In the genomic region with DNA sequence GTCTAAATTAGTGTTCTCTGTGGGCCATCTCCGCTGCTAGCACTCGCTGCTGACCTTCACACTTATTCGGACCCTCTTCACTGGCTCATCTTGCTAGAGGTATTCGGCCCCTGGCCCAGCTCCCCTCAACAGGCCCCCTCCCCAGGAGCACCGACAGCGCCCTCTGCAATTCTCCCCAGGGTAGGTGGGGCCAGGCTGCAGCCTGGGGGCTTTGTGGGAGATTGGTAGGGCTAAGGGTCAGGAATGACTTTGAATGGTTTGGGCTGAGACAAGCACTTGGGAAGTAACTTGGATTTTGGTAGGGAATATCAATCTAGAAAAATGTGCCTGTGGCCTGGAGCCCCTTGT, we compare ENCODE assay signal across 9 mouse cellular contexts. TPM values are rescaled to one million over a fixed set of nuclear protein-coding genes. Genes with fewer than 3 reads are reported as not detected.
A peak's percentile ranks its signal among the peaks of the same experiment; 100 is the strongest.
DNase-seq lines count a peak whose midpoint lies in the region; ATAC-seq and TF ChIP-seq lines count a peak whose summit lies in the region.
"Had no signal": no experiment of that assay in that cellular context is flagged by ENCODE, and none has a peak within 500 bp of the region (broad histone marks: within the 10 kb centered on the region; RNA-seq: fewer than 3 reads in every experiment).

No protein-coding gene starts in this region.

- peak overlapping the region; percentile 57 for H3K4me3 ChIP-seq in left cerebral cortex, adult 2 months
- peak overlapping the region; percentile 42 for H3K4me3 ChIP-seq in embryonic facial prominence, embryonic 11.5 days (ENCODE audit: low read depth, low read length)
- peak overlapping the region; percentile 56 for H3K4me3 ChIP-seq in hindbrain, embryonic 15.5 days
- H3K4me3 ChIP-seq in midbrain, embryonic 16.5 days (ENCODE audit: low read depth, low read length), result peak overlapping the region; percentile 50

- H3K9ac ChIP-seq in embryonic facial prominence, embryonic 11.5 days (replicated peaks; ENCODE audit: low read length), result peak overlapping the region; percentile 63
- peak overlapping the region; percentile 59 for H3K9ac ChIP-seq in hindbrain, embryonic 15.5 days
- H3K9ac ChIP-seq in midbrain, embryonic 16.5 days (ENCODE audit: low read depth, low read length), result peak overlapping the region; percentile 58

- no peaks in the 10 kb centered on the region for H3K9me3 ChIP-seq in embryonic facial prominence, embryonic 11.5 days (replicated peaks; ENCODE audit: control insufficient read depth, low read length)
- no peaks in the 10 kb centered on the region for H3K9me3 ChIP-seq in hindbrain, embryonic 15.5 days
- H3K9me3 ChIP-seq in midbrain, embryonic 16.5 days (replicated peaks; ENCODE audit: control insufficient read depth, low read length, poor library complexity, severe bottlenecking), result no peaks in the 10 kb centered on the region

- H3K27me3 ChIP-seq in embryonic facial prominence, embryonic 11.5 days (ENCODE audit: control insufficient read depth, insufficient read depth, low read length), result no peaks in the 10 kb centered on the region
- no peaks in the 10 kb centered on the region for H3K27me3 ChIP-seq in hindbrain, embryonic 15.5 days
- H3K27me3 ChIP-seq in midbrain, embryonic 16.5 days (ENCODE audit: control insufficient read depth, insufficient read depth, low read depth, low read length), result no peaks in the 10 kb centered on the region

- DNase-seq in left cerebral cortex, adult 2 months (ENCODE audit: extremely low spot score in 1 of 2, low spot score in 2 of 2), result no peak
- DNase-seq in left cerebral cortex, postnatal 10 days (ENCODE audit: extremely low spot score in 1 of 2, low spot score in 2 of 2), result no peak
- peak; percentile 0 for DNase-seq in embryonic facial prominence, embryonic 11.5 days (ENCODE audit: low spot score)
- DNase-seq in Muller cell, postnatal 12 days (ENCODE audit: inconsistent ontology term), result no peak
- no peak for DNase-seq in right cerebral cortex, adult 18-20 months
- DNase-seq in T-cell, adult 2 months (ENCODE audit: low spot score), result no peak

- intact Hi-C loops in left cerebral cortex, adult 2 months (cut with DNase I), result no loop called here
- intact Hi-C loops in left cerebral cortex, postnatal 10 days (cut with DNase I), result no loop called here

- TF ChIP-seq CTCF in left cerebral cortex, adult 2 months (IDR thresholded peaks at IDR 0.05), result no peak

- H3K36me3 ChIP-seq in embryonic facial prominence, embryonic 11.5 days (replicated peaks; ENCODE audit: control insufficient read depth, insufficient read depth, low read depth, low read length), result no peaks in the 10 kb centered on the region
- H3K36me3 ChIP-seq in hindbrain, embryonic 15.5 days, result no peaks in the 10 kb centered on the region
- no peaks in the 10 kb centered on the region for H3K36me3 ChIP-seq in midbrain, embryonic 16.5 days (ENCODE audit: control insufficient read depth, insufficient read depth, low read length)

- no peak overlapping the region for H3K27ac ChIP-seq in left cerebral cortex, adult 2 months
- H3K27ac ChIP-seq in embryonic facial prominence, embryonic 11.5 days (replicated peaks; ENCODE audit: low read depth, low read length), result no peak overlapping the region
- H3K27ac ChIP-seq in hindbrain, embryonic 15.5 days (replicated peaks), result no peak overlapping the region
- no peak overlapping the region for H3K27ac ChIP-seq in midbrain, embryonic 16.5 days (ENCODE audit: low read length)

- peak overlapping the region; percentile 55 for H3K4me2 ChIP-seq in embryonic facial prominence, embryonic 11.5 days (ENCODE audit: low read depth, low read length)
- H3K4me2 ChIP-seq in hindbrain, embryonic 15.5 days, result peak overlapping the region; percentile 78
- H3K4me2 ChIP-seq in midbrain, embryonic 16.5 days (ENCODE audit: low read length), result peak overlapping the region; percentile 70

- ATAC-seq in embryonic facial prominence, embryonic 11.5 days (replicated peaks; ENCODE audit: insufficient number of reproducible peaks, low FRiP score, low TSS enrichment, low read depth), result peak; percentile 78; the same call in 1 of the 2 replicates
- peak; percentile 81 for ATAC-seq in hindbrain, embryonic 15.5 days (ENCODE audit: low FRiP score, low read depth)
- peak; percentile 78 for ATAC-seq in midbrain, embryonic 16.5 days

- no peaks in the 10 kb centered on the region for H3K4me1 ChIP-seq in embryonic facial prominence, embryonic 11.5 days (ENCODE audit: control insufficient read depth, insufficient read depth, low read length)
- H3K4me1 ChIP-seq in hindbrain, embryonic 15.5 days (replicated peaks), result no peaks in the 10 kb centered on the region
- no peaks in the 10 kb centered on the region for H3K4me1 ChIP-seq in midbrain, embryonic 16.5 days (ENCODE audit: control insufficient read depth, insufficient read depth, low read length)

- WGBS in embryonic facial prominence, embryonic 11.5 days, result 12% methylated on average over 6 of the region's 6 CpGs
- WGBS in hindbrain, embryonic 15.5 days, result 16% methylated on average over 6 of the region's 6 CpGs
- WGBS in midbrain, embryonic 16.5 days, result 20% methylated on average over 6 of the region's 6 CpGs

RNA-seq across cellular contexts. Expression of gene Scml2, which starts 46.0 kb away (rescaled TPM):
- 1 to 10 TPM in 1 of 2 experiments, under 1 TPM in 1; 0.79 to 2.5 TPM for total RNA-seq in left cerebral cortex, adult 2 months (2021)
- total RNA-seq in left cerebral cortex, postnatal 10 days (2021), result 1 to 10 TPM; 1.7 to 2.0 TPM
- polyA plus RNA-seq in embryonic facial prominence, embryonic 11.5 days (2014; fragmentation: Nextera tagmentation; extraction: Ambion mirVana), result 4.3 and 4.9 TPM in 2 replicates
- polyA plus RNA-seq in hindbrain, embryonic 15.5 days (2015; fragmentation: Nextera tagmentation; extraction: Ambion mirVana), result 2.2 and 2.3 TPM in 2 replicates
- polyA plus RNA-seq in midbrain, embryonic 16.5 days (2015; fragmentation: Nextera tagmentation; extraction: Ambion mirVana), result 2.7 and 3.1 TPM in 2 replicates
- total RNA-seq: neutrophil, adult 5-6 weeks had no signal
